Mouse (Mus musculus): ENCODE measurements around the gene Abhd10.
A peak's percentile ranks its signal among the peaks of the same experiment; 100 is the strongest.

Gene Abhd10

GRCm38 (mm10) chr16:45724061-45724741 lies 18.6 kb downstream of the Abhd10 start, which contains the start of gene Tagln3:
Gene Tagln3, minus strand, starts transcription at chr16:45724608.
- peak; percentile 19 for DNase-seq

GRCm38 (mm10) chr16:45723172-45723901 lies 19.4 kb downstream of the Abhd10 start:
- no peak for DNase-seq

GRCm38 (mm10) chr16:45722460-45722951 lies 20.2 kb downstream of the Abhd10 start:
- DNase-seq, result no peak

DNA sequence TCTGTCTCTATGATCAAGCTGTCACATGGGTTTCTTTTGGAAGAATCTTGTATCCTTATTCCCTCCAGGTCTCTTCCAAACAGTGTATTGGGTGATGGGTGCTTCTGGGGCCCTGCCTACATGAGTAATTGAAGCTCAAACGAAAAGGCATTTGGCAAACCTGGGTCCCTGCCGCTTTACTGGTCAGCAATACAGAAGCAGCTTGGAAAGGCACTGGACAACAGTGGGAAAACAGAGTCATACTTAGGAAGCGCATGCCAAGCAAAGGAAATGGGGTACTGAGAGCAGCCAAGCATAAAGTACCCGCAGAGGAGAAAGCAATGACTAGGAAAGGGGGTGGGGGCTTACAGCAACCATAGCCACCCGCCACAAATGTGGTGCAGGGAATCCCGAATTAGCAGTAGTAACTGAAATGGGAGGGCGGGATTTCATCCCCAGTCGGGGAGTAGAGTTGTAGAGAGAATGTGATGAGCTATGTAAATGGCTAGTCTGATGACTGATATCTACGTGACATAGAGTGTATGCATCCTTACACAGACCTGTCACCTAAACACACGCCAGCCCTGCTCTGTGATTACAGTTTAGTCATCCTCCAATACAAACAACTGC lies 22.6 kb downstream of the Abhd10 start:
- no peak for DNase-seq

- DNase-seq, result no peak
Observed at GRCm38 (mm10) chr16:45718296-45718695, 24.5 kb downstream of the Abhd10 start.

- DNase-seq, result no peak
Observed at GRCm38 (mm10) chr16:45714489-45715150, 28.1 kb downstream of the Abhd10 start.

- DNase-seq, result no peak
Observed at GRCm38 (mm10) chr16:45713878-45714277, 28.9 kb downstream of the Abhd10 start.

- DNase-seq, result no peak
Observed at GRCm38 (mm10) chr16:45713261-45713660, 29.5 kb downstream of the Abhd10 start.

DNA sequence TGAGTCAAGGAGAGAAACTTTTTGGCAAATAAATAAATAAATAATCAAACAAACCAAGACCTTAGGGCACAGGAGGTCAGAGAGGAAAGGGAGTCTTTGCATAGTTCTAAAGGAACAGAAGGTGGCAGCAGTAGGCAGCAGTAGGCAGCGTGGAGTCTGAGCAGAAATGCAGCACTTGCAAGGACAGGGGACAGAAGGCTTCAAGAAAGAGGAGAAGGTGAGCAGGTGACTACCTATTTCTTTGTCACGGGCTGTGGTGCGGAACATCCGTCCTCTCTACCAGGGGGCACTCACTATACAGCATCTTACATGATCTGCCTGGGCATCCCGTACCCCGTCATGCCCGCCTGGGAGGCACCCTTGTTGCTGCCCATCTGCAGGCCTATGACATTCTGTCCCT lies 31.5 kb downstream of the Abhd10 start:
- no peak for DNase-seq

DNA sequence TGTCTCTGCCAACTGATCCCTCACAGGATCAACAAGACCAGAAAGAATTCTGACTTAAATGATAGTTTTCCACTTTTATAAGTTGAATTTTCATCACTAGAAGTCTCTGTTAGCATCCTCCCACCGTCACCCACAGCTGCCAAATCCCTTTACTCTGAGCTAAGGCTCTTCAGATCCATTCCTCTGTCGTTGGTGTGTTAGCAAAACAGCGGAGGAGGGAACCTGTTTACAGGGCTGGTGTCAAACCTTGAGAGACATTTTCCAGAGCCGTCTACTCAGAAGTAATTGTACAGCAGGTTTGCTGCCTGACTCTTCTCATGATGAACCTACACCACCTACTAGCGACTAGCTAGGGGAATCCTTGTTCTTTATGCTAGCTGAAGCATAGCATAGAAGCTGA lies 43.5 kb downstream of the Abhd10 start:
- no peak for DNase-seq

- DNase-seq, result no peak
Observed at GRCm38 (mm10) chr16:45697996-45698395, 44.8 kb downstream of the Abhd10 start.

DNA sequence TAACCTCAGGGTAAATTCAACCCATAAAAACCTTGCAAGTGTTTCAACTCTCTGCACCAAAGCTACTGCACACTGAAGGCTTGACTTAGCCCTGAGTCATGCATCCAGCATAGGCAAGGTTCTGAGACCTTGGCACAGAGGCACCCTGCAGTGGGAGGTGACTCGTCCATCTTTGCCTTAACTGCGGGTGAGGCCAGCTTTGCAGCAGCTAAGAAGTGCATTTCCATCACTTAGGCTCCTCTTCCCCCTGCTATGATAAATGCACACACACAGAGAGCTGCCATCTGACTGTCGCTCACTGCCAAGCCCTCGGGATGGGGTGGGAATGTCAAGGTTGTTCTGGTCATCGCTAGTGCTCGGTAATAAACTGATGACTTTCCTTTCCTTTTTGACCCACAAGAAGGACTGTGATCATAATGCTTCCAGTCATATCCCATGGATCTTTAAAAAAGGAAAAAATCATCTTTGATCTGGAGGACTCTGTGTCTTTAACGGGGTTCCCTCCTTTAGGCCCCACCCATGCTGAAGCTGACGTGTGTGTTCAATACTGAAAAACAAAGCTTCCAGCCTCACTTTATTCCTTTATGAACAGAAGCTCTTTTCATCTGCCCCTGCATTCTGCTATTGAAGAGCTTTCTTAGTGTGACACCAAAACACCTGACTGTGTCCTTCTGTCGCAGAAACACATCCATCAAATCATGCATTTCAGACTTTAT lies 47.2 kb downstream of the Abhd10 start:
- DNase-seq, result no peak

GRCm38 (mm10) chr16:45693558-45693957 lies 49.2 kb downstream of the Abhd10 start, which contains the start of gene Tmprss7:
Gene Tmprss7, minus strand, starts transcription at chr16:45693658.
- DNase-seq, result no peak

GRCm38 (mm10) chr16:45692851-45693250 lies 49.9 kb downstream of the Abhd10 start:
- DNase-seq, result no peak

GRCm38 (mm10) chr16:45690178-45690577 lies 52.6 kb downstream of the Abhd10 start:
- DNase-seq, result no peak

GRCm38 (mm10) chr16:45686833-45687232 lies 55.9 kb downstream of the Abhd10 start:
- no peak for DNase-seq

GRCm38 (mm10) chr16:45685295-45685694 lies 57.5 kb downstream of the Abhd10 start:
- DNase-seq, result no peak

DNA sequence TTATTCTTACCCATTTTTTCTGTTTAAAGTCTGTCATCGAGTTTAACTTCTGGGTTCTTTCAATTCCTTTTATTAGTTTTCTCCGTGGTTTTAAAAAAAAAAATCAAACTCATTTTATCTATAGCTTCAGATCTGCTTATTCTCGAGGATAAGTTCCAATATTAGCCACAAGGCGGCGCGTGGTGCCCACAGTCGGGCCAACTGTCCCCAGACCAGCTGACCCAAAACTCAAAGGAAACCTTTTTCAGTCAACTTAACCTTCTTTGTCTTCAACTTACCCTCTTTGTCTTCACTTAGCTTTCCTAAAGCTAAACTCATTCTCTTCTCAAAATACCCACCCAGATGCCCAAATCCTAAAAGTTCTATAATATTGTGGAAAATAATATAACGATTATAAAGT lies 57.9 kb downstream of the Abhd10 start:
- DNase-seq, result peak; percentile 11
